Mouse (Mus musculus): ENCODE measurements around the gene Pacsin1. TPM values are rescaled to one million over a fixed set of nuclear protein-coding genes. Genes with fewer than 3 reads are reported as not detected.

The Pacsin1 gene
- total RNA-seq, 4 experiments from 2014 or later: 308 to 331 (median 324) TPM

DNA sequence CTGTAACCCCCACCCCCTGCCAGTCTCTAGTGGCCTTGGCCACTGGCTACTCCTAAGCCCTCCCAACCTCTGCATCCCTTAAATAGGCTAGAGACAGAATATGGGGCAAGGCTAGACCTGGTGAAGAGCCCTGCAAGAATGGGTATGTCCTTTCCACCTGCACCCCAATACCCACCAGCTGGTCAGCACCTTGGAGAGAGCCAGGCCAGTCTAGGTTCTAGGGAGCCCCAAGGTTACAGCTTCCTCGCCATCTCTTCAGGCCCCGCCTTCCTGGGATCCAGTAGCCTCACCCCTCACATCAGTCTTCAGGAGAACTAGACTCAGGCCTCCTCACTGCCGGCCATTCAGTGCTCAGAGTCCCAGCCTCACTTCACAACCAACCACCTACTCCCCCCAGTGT lies 69.0 kb downstream of the Pacsin1 start:
- DNase-seq (ENCODE audit: low spot score in 2 of 2): no peak

DNA sequence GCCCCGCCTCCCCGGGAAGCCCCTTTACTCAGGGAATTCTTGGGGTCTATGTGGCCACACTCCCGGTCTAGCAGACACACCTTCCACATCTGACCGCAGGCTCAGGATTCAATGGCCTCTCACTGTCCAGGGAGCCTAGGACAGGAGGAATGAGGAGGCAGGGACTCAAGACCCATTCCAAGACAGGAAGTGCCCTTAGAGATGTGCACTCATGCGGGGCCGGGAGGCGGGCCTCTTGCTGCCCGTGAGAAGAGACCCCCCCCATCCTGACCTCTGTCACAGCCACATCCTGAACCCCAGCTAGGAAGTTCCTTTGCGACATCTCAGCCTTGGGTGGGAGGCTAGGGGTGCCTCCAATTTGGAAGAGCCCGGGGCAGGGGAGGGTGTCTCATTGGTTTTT lies 69.7 kb downstream of the Pacsin1 start:
- DNase-seq (ENCODE audit: low spot score in 2 of 2): no peak

DNA sequence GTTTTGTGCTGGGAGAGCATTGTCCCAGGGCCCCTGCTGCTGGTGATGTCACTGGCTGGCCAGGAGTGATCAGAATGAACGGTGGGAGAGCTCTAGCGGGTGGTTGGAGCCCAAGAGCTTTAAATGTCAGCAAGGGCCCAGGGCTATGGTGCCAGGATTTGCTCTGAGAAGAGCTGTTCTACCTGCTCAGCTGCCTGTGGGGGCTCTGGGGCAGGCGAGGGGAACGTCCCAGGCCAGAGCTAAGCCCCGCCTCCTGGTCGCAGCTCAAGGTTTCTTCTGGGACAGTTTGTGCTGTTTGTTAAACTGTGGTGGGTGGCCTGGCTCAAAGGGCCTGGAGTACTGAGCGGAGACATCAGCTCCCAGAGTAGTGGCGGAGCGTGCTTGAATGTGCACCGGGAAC lies 70.1 kb downstream of the Pacsin1 start:
- DNase-seq (ENCODE audit: low spot score in 2 of 2): no peak

DNA sequence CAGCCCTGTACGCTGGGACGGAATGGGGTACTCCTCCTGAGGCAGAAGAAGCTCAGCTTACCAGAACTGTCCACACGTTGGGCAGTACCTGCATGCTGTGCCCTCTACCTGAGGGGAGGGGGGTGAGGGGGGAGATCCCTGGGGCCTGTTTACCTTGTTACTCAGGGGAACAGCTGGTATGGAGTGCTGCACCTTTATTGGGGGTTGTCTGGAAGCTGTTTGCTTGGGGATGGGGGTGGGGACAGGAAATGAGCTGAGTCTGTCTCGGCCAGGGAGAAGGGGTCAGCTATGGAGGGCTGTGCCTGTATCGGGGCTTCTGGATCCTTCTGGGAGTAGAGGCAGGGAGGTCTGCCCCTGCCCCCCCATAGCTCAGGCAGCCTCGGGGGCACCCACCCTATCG lies 71.2 kb downstream of the Pacsin1 start:
- no peak for DNase-seq (ENCODE audit: low spot score in 2 of 2)

DNA sequence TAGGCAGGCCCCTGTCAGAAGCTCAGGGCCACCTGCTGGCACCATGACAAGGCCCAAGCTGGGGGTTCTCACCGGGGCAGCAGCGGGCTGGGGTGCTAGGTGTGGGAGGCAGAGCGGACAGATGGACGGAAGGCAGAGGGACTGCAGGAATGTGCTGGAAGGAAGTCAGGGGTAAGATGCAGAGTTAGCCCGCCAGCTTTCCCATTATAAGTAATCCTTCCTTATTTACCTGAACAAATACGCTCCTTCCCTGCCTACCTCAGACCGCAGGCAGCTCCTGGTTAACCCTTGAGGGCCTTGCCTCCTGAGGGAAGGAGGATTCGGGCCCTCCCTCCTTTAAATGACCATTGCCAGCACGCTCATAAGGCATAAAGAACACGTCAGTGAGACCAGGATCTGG lies 73.5 kb downstream of the Pacsin1 start, which contains the start of gene Spdef:
TSS of gene Spdef (minus strand) at position 186 of the 400 bp plus-strand sequence.
- no peak for DNase-seq (ENCODE audit: low spot score in 2 of 2)

DNA sequence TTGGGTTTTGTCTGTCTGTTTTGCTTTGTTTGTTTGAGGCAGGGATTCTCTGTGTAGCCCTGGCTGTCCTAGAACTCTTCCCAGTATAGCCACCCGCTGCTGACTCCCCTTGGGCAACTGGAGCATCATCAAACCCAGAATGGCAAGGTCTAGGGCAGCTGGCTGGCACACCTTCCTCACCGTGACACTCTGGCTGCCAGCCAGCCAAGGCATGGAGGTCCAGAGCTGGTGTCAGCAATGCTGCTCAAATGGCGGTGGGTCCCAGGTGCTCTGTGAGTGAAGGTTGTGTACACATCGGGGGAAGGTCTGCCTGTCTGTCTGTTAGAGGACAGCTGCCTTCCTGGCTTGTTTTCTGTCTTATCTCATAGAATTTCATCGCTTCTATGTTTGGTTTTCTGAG lies 76.8 kb downstream of the Pacsin1 start:
- no peak for DNase-seq (ENCODE audit: low spot score in 2 of 2)

DNA sequence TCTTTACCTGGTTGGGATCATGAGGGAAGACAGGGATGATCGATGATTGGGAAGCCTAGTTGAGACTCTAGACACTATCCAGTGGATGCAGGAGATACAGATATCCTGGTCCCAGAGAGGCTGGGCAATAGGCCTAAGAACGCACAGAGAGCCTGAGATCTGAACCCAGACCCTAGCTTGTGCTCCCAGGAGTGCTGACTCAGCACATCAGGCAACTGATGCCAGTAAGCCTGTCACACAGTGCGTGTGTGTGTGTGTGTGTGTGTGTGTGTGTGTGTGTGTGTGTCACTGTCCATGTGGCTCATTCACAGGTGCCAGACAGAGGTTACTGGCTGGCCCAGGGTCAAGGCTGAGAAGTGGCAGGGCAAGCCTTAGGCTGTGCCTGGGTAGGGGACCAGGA lies 77.4 kb downstream of the Pacsin1 start:
- no peak for DNase-seq (ENCODE audit: low spot score in 2 of 2)

DNA sequence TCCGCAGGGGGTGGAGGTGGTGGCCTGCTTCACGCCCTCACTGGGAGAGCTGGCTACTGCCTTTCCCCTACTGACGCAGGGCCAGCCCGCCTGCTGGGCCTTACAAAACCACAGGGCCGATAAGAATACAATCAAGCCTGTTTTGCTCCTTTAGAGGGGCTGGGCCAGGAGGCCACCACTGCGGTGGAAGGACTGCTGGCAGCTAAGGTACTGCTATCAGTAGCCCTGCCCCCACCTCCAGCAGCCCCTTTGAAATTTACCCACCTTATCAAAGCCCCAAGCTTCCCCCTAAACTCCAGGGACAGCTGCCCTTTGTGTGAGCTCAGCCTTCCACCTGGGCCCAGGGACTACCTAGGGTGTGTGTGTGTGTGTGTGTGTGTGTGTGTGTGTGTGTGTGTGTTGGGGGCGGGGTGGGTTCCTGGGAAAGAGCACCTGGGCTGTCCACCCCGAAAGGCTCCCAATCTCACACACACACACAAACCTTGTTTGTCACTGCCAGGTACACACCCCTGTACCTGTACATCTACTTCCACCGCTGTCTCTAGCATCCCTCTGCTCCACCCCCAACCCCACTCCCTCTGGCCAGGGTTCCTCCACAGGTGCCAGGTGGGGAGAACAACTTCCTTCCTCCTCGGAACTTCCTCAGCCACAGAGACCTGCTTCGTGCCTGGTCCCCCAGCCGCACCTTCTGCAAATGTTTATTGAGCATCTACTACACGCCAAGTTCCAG lies 79.2 kb downstream of the Pacsin1 start:
- no peak for DNase-seq (ENCODE audit: low spot score in 2 of 2)

DNA sequence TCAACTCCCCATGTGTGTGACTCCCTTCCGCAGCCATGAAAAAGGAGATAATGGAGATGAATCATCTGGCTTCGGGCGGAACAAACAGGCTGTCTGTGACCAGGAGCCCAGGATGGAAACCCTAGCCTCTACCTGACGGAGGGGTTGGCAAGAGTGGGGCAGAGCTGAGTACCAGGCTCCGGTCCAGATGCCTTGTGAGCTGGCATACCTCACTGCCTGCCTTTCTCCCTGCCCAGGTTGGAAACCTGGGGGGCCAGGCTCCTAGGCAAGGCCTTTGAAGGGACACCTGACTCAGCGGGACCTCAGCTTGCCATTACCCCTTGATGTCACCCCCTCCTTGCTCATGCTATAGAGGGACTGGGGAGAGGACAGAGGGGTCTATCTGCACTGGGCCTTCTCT lies 85.7 kb downstream of the Pacsin1 start:
- DNase-seq (ENCODE audit: low spot score in 2 of 2): no peak

DNA sequence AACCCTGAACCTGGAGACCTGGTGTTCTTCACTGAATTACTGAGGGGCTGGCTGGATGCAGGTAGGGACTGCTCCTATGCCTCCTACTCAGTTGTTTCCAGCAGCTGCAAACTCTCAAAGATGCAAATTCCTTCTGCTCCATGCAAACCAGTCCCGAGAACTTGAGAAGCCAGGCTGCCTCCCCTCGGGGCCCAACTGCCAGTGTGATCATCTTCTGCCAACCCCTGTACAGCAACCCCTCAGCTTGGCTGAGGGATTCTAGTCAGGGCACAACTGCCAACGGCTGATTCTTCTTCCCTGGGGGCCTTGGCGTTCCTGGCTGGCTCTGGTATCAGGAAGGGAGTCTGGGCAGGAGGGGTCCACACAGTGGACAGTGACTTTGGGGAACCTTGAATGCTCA lies 91.1 kb downstream of the Pacsin1 start:
- DNase-seq (ENCODE audit: low spot score in 2 of 2): no peak

DNA sequence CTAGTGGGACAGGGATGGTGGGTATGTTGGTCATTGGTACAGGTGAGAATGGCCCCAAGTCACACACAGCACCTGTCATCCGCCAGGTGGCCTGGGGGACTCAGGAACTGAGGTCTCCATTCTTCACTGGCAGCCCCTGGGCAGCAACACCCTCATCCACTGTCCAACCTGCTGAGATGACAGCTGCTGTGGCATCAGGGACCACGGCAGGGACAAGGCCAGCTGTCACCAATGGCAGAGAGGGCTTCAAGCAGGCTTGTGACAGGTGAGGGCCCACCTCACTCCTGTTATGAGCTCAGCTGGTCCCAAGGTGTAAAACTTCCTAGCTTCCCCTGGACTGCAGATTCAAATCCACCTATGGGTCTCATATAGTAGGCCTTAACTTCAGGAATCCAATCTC lies 92.8 kb downstream of the Pacsin1 start:
- DNase-seq (ENCODE audit: low spot score in 2 of 2): no peak

DNA sequence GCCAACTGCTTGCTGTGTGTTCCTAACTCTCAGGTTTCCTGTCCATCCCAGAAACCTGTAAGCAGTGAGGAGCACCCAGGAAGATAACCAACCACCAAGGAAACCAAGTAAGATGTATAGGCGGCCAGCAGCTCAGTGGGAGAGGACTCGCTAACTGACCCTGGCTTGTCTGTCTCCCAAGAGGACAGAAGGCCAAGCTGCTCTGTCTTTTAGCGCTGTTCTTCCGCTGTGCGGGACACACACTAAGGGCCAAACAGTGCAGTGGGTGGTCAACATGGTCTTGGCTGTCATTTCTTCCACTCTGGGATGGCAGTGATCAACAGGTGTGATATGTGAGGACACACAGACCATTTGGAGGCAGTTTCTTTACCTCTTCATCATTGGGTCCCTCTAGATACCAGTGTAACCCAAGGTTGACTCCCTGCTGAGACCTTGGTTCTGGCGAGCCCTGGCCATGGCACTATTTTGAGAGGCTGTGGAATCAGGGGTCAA lies 95.2 kb downstream of the Pacsin1 start:
- DNase-seq (ENCODE audit: low spot score in 2 of 2): no peak

DNA sequence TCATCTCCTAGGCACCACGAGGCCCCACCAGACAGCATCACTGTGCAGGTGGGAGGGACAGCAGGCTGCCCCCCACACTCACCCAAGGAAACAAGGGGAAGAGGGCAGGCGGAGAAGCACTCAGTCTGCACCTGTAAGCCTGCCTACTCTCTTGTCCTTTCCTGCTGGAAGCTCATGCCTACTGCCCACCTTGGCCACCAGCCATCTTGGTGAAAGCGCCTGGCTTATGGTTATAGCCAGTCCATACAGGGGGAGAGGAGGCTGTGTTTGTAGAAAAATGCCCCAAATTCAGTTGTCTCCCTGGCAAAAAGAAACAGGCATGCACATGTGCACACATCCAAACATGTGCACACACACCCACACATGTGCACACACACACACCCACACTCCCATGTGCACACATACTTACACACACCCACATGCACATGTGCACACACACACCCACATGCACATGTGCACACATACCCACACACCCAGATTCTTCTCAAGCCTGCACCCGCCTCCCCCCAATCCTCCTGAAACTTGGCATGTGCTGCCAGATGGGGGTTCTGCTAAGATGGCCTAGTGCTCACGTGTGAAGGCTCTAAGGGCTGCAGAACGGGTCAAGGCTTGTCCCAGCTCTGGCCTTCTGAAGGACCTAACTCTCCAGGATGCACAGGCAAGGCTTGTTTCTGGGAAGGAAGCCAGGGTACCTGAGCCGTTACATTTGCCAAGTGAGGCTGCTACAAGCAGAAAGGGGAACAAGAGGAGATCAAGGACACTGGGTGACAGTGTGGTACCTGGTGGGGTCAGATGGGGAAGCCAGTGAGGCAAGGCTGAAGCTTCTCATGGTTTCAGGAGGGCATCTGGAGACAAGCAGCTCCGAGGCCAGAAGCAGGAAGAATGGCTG lies 96.2 kb downstream of the Pacsin1 start:
- peak in 1 of 2 experiments; percentile 51 for DNase-seq (ENCODE audit: low spot score in 2 of 2)

DNA sequence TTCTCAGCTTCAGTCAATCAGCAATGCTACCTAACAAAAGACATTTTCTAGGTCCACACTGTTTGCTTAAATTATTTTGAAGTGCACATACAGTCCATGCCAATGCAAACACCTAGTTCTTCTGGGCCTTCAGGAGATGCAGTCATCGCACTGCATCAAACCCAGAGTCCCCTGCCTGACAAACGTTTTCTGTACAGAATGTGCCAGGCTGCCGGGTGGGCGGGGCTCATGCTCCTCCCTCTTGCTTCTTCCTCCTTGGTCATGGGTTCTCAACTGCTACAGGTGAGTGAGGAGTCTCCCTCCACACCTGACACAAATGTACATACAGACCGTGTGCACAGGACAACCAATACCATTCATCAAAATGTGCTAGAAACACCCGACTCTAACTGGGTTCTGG lies 104.9 kb downstream of the Pacsin1 start:
- DNase-seq (ENCODE audit: low spot score in 2 of 2): no peak

Other genes with a start within 250 kb of the Pacsin1 start
- 10 to 100 TPM in 3 of 4 experiments, 1 to 10 TPM in 1; 9.9 to 13.0 (median 12.6) TPM for gene Grm4, start 134.1 kb upstream of the Pacsin1 start, total RNA-seq (2022)
- gene Hmga1, start 99.0 kb upstream of the Pacsin1 start, total RNA-seq (2022): 10 to 100 TPM; 30.4 to 39.8 (median 36.1) TPM
- 10 to 100 TPM; 61.9 to 71.6 (median 65.0) TPM for gene AI413582, start 89.8 kb upstream of the Pacsin1 start, total RNA-seq (2022)
- 100 to 1,000 TPM; 470 to 533 (median 501) TPM for gene Nudt3, start 32.0 kb upstream of the Pacsin1 start, total RNA-seq (2022)
- gene RPS10-NUDT3, start 20.3 kb upstream of the Pacsin1 start, total RNA-seq (2022): 1 to 10 TPM in 1 of 4 experiments, not detected in 3; 1.6 TPM
- gene Rps10, start 18.8 kb upstream of the Pacsin1 start, total RNA-seq (2022): 100 to 1,000 TPM; 403 to 610 (median 491) TPM
- under 1 TPM in 3 of 4 experiments, not detected in 1; 0.25 to 0.63 (median 0.31) TPM for gene Spdef, start 73.4 kb downstream of the Pacsin1 start, total RNA-seq (2022)
- gene D17Wsu92e, start 165.1 kb downstream of the Pacsin1 start, total RNA-seq (2022): 100 to 1,000 TPM; 176 to 194 (median 184) TPM
- gene Snrpc, start 182.6 kb downstream of the Pacsin1 start, total RNA-seq (2022): 10 to 100 TPM; 39.0 to 49.8 (median 42.1) TPM
- gene Uhrf1bp1, start 200.9 kb downstream of the Pacsin1 start, total RNA-seq (2022): 10 to 100 TPM; 17.5 to 20.4 (median 18.4) TPM